In the genomic region with DNA sequence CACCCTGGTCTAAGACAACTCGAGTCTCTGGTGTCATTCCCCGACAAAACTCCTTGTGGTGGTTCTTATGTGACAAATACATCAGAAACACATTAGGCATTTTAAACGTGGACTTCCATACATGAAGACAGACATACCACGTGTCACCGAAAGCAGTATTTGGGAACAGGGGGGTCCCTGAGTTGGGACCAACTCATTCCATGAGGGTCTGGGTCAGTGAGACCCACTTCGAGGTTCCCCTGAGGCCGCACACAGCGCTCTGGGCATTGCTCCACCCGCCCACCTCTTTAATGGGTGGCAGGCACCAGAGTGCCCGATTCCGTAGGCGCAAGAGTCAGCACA, we compare ENCODE assay signal across 8 mouse cellular contexts. TPM values are rescaled to one million over a fixed set of nuclear protein-coding genes. Genes with fewer than 3 reads are reported as not detected.
DNase-seq lines count a peak whose midpoint lies in the region; ATAC-seq and TF ChIP-seq lines count a peak whose summit lies in the region.

No protein-coding gene starts in this region.

- H3K4me3 ChIP-seq in heart, postnatal 0 days (ENCODE audit: low read depth, low read length), result peak overlapping the region; percentile 82
- peak overlapping the region; percentile 86 for H3K4me3 ChIP-seq in hindbrain, embryonic 10.5 days
- peak overlapping the region; percentile 65 for H3K4me3 ChIP-seq in midbrain, embryonic 11.5 days (ENCODE audit: low read depth, low read length)

- H3K27me3 ChIP-seq in heart, postnatal 0 days (ENCODE audit: control insufficient read depth, insufficient read depth, low read length), result peaks cover 51% of the 10 kb centered on the region
- peaks cover 84% of the 10 kb centered on the region for H3K27me3 ChIP-seq in hindbrain, embryonic 10.5 days (ENCODE audit: insufficient read depth, poor library complexity, severe bottlenecking)
- H3K27me3 ChIP-seq in midbrain, embryonic 11.5 days (ENCODE audit: control insufficient read depth, insufficient read depth, low read length), result peaks cover 43% of the 10 kb centered on the region

- H3K4me2 ChIP-seq in heart, postnatal 0 days (ENCODE audit: low read depth, low read length), result peak overlapping the region; percentile 100
- H3K4me2 ChIP-seq in midbrain, embryonic 11.5 days, result peak overlapping the region; percentile 90

- peak overlapping the region; percentile 75; the same call in 1 of the 2 replicates for H3K9ac ChIP-seq in heart, postnatal 0 days (replicated peaks; ENCODE audit: low read depth, low read length)
- H3K9ac ChIP-seq in midbrain, embryonic 11.5 days (ENCODE audit: low read length), result peak overlapping the region; percentile 78

- no peak for TF ChIP-seq CTCF in heart, postnatal 0 days (IDR thresholded peaks at IDR 0.05; ENCODE audit: low read depth)

- 3% methylated on average over 12 of the region's 12 CpGs for WGBS in heart, postnatal 0 days
- WGBS in hindbrain, embryonic 10.5 days, result 1% methylated on average over 12 of the region's 12 CpGs
- 1% methylated on average over 12 of the region's 12 CpGs for WGBS in midbrain, embryonic 11.5 days

- H3K9me3 ChIP-seq in heart, postnatal 0 days (replicated peaks; ENCODE audit: control insufficient read depth, low read length), result no peaks in the 10 kb centered on the region
- H3K9me3 ChIP-seq in hindbrain, embryonic 10.5 days, result no peaks in the 10 kb centered on the region
- H3K9me3 ChIP-seq in midbrain, embryonic 11.5 days (ENCODE audit: control insufficient read depth, low read length), result no peaks in the 10 kb centered on the region

- TF ChIP-seq EP300 in heart, postnatal 0 days (IDR thresholded peaks at IDR 0.05; ENCODE audit: low read depth), result no peak

- ATAC-seq in heart, postnatal 0 days (ENCODE audit: insufficient read depth, low read depth), result no peak
- 0 out of 2 replicates have a peak, but pooled peaks have one; percentile 0 for ATAC-seq in midbrain, embryonic 11.5 days (ENCODE audit: low FRiP score)

- peaks cover 5% of the 10 kb centered on the region; the same call in 1 of the 2 replicates for H3K4me1 ChIP-seq in heart, postnatal 0 days (ENCODE audit: control insufficient read depth, insufficient read depth)
- H3K4me1 ChIP-seq in hindbrain, embryonic 10.5 days (replicated peaks), result peaks cover 60% of the 10 kb centered on the region
- H3K4me1 ChIP-seq in midbrain, embryonic 11.5 days (ENCODE audit: control insufficient read depth, insufficient read depth, low read length), result peaks cover 34% of the 10 kb centered on the region

- H3K27ac ChIP-seq in heart, postnatal 0 days (ENCODE audit: low read depth), result no peak overlapping the region
- H3K27ac ChIP-seq in hindbrain, embryonic 10.5 days, result peak overlapping the region; percentile 93
- H3K27ac ChIP-seq in midbrain, embryonic 11.5 days (ENCODE audit: low read depth, low read length), result peak overlapping the region; percentile 81

- no peaks in the 10 kb centered on the region for H3K36me3 ChIP-seq in heart, postnatal 0 days (replicated peaks; ENCODE audit: control insufficient read depth, insufficient read depth, low read length)
- H3K36me3 ChIP-seq in hindbrain, embryonic 10.5 days, result no peaks in the 10 kb centered on the region
- H3K36me3 ChIP-seq in midbrain, embryonic 11.5 days (ENCODE audit: control insufficient read depth, insufficient read depth, low read length), result no peaks in the 10 kb centered on the region

- no peak for DNase-seq in heart, postnatal 0 days (ENCODE audit: low spot score)
- no peak for DNase-seq in heart, adult 8-10 months (ENCODE audit: low spot score)
- peak; percentile 18 for DNase-seq in ZHBTc4 (ENCODE audit: low read depth, low spot score)
- no peak for DNase-seq in hindbrain, embryonic 10.5 days (ENCODE audit: low spot score)
- DNase-seq in midbrain, embryonic 11.5 days (ENCODE audit: low spot score, missing footprints), result peak; percentile 94
- DNase-seq in cerebellum, adult 11-12 months, result no peak
- DNase-seq in urinary bladder, postnatal 4 days (ENCODE audit: low spot score in 2 of 2), result no peak
- DNase-seq in spleen, postnatal 36 days (ENCODE audit: low spot score in 2 of 2), result no peak

RNA-seq across cellular contexts. Expression of a gene that starts 1.3 kb away (rescaled TPM):
- total RNA-seq in heart, postnatal 0 days (2014; rRNA removed; ENCODE audit: low replicate concordance), result 10.4 and 10.6 TPM in 2 replicates
- polyA plus RNA-seq in heart, postnatal 0 days (2015; fragmentation: Nextera tagmentation; extraction: Ambion mirVana), result 2.3 and 2.9 TPM in 2 replicates
- total RNA-seq in heart, adult 8-10 months (2022), result 10 to 100 TPM; 10.1 to 17.2 (median 13.6) TPM
- polyA plus RNA-seq in hindbrain, embryonic 10.5 days (2016; fragmentation: Nextera tagmentation; extraction: Ambion mirVana), result 21.8 and 22.1 TPM in 2 replicates
- polyA plus RNA-seq in midbrain, embryonic 11.5 days (2014; fragmentation: Nextera tagmentation; extraction: Ambion mirVana), result 22.6 and 22.9 TPM in 2 replicates

Comparison
In these comparisons a context has a peak if more than half of its experiments do, and no peak if none do; other contexts are left out.
1. DNase-seq: peak in ZHBTc4 (single experiment) and midbrain, embryonic 11.5 days (single experiment); none in heart, postnatal 0 days (single experiment), heart, adult 8-10 months (single experiment), hindbrain, embryonic 10.5 days (single experiment), cerebellum, adult 11-12 months (single experiment), urinary bladder, postnatal 4 days (0 of 2) and spleen, postnatal 36 days (0 of 2).
2. Peak in every context shown above with its lines, with median percentiles within 50 percentile points of each other: H3K4me3 ChIP-seq.